ENCODE assay signal across 23 mouse cellular contexts in genomic region chr11:90855324-90855723, GRCm38 (mm10).
A peak's percentile ranks its signal among the peaks of the same experiment; 100 is the strongest.
DNase-seq lines count a peak whose midpoint lies in the region; ATAC-seq and TF ChIP-seq lines count a peak whose summit lies in the region.
"Had no signal": no experiment of that assay in that cellular context is flagged by ENCODE, and none has a peak within 500 bp of the region (broad histone marks: within the 10 kb centered on the region; RNA-seq: fewer than 3 reads in every experiment).

No protein-coding gene starts in this region.

- no peaks in the 10 kb centered on the region for H3K27me3 ChIP-seq in forebrain, postnatal 0 days (ENCODE audit: insufficient read depth, low read length)
- H3K27me3 ChIP-seq in forebrain, embryonic 11.5 days (ENCODE audit: control insufficient read depth, insufficient read depth, low read length): no peaks in the 10 kb centered on the region
- no peaks in the 10 kb centered on the region for H3K27me3 ChIP-seq in midbrain, embryonic 12.5 days
- no peaks in the 10 kb centered on the region for H3K27me3 ChIP-seq in midbrain, embryonic 10.5 days (ENCODE audit: low read depth, poor library complexity, severe bottlenecking)
- H3K27me3 ChIP-seq in midbrain, postnatal 0 days (ENCODE audit: insufficient read depth, low read length): no peaks in the 10 kb centered on the region
- no peaks in the 10 kb centered on the region for H3K27me3 ChIP-seq in midbrain, embryonic 11.5 days (ENCODE audit: control insufficient read depth, insufficient read depth, low read length)
- H3K27me3 ChIP-seq: forebrain, embryonic 12.5 days; heart, embryonic 13.5 days; hindbrain, embryonic 12.5 days had no signal

- H3K4me2 ChIP-seq in forebrain, postnatal 0 days (ENCODE audit: low read depth): no peak overlapping the region
- H3K4me2 ChIP-seq in forebrain, embryonic 11.5 days (ENCODE audit: low read depth, low read length, severe bottlenecking): no peak overlapping the region
- no peak overlapping the region for H3K4me2 ChIP-seq in midbrain, embryonic 12.5 days (replicated peaks)
- no peak overlapping the region for H3K4me2 ChIP-seq in midbrain, postnatal 0 days (ENCODE audit: low read depth, low read length, poor library complexity, severe bottlenecking)
- no peak overlapping the region for H3K4me2 ChIP-seq in midbrain, embryonic 11.5 days
- H3K4me2 ChIP-seq: forebrain, embryonic 12.5 days; heart, embryonic 13.5 days; hindbrain, embryonic 12.5 days had no signal

- H3K4me3 ChIP-seq in forebrain, postnatal 0 days (ENCODE audit: low read depth, low read length): no peak overlapping the region
- no peak overlapping the region for H3K4me3 ChIP-seq in forebrain, embryonic 11.5 days (ENCODE audit: low read depth, low read length)
- H3K4me3 ChIP-seq in midbrain, embryonic 12.5 days: no peak overlapping the region
- no peak overlapping the region for H3K4me3 ChIP-seq in midbrain, embryonic 10.5 days
- H3K4me3 ChIP-seq in midbrain, postnatal 0 days (ENCODE audit: low read depth, low read length): no peak overlapping the region
- H3K4me3 ChIP-seq in midbrain, embryonic 11.5 days (ENCODE audit: low read depth, low read length): no peak overlapping the region
- H3K4me3 ChIP-seq: forebrain, embryonic 12.5 days; heart, adult 2 months; heart, embryonic 10.5 days; heart, embryonic 13.5 days; hindbrain, embryonic 12.5 days had no signal

- no peak for TF ChIP-seq CTCF in forebrain, postnatal 0 days (IDR thresholded peaks at IDR 0.05; ENCODE audit: low read depth)
- TF ChIP-seq CTCF in midbrain, postnatal 0 days (IDR thresholded peaks at IDR 0.05): no peak

- no peaks in the 10 kb centered on the region for H3K9me3 ChIP-seq in forebrain, postnatal 0 days (ENCODE audit: low read length)
- no peaks in the 10 kb centered on the region for H3K9me3 ChIP-seq in forebrain, embryonic 11.5 days (ENCODE audit: control insufficient read depth, low read length)
- no peaks in the 10 kb centered on the region for H3K9me3 ChIP-seq in midbrain, embryonic 12.5 days
- H3K9me3 ChIP-seq in midbrain, embryonic 10.5 days (replicated peaks): no peaks in the 10 kb centered on the region
- no peaks in the 10 kb centered on the region for H3K9me3 ChIP-seq in midbrain, postnatal 0 days (ENCODE audit: low read length)
- no peaks in the 10 kb centered on the region for H3K9me3 ChIP-seq in midbrain, embryonic 11.5 days (ENCODE audit: control insufficient read depth, low read length)
- H3K9me3 ChIP-seq: forebrain, embryonic 12.5 days; heart, embryonic 10.5 days; heart, embryonic 13.5 days; hindbrain, embryonic 12.5 days had no signal

- H3K9ac ChIP-seq in forebrain, postnatal 0 days: no peak overlapping the region
- H3K9ac ChIP-seq in forebrain, embryonic 11.5 days (ENCODE audit: low read length): no peak overlapping the region
- no peak overlapping the region for H3K9ac ChIP-seq in midbrain, embryonic 12.5 days (replicated peaks)
- H3K9ac ChIP-seq in midbrain, postnatal 0 days (replicated peaks; ENCODE audit: low read length, poor library complexity, severe bottlenecking): no peak overlapping the region
- no peak overlapping the region for H3K9ac ChIP-seq in midbrain, embryonic 11.5 days (ENCODE audit: low read length)
- H3K9ac ChIP-seq: forebrain, embryonic 12.5 days; heart, embryonic 13.5 days; hindbrain, embryonic 12.5 days had no signal

- WGBS in forebrain, postnatal 0 days: 17% methylated on average over 3 of the region's 3 CpGs
- WGBS in forebrain, embryonic 11.5 days: 60% methylated on average over 3 of the region's 3 CpGs
- WGBS in midbrain, embryonic 12.5 days: 31% methylated on average over 3 of the region's 3 CpGs
- WGBS in midbrain, embryonic 10.5 days: 44% methylated on average over 3 of the region's 3 CpGs
- 16% methylated on average over 3 of the region's 3 CpGs for WGBS in midbrain, postnatal 0 days
- 36% methylated on average over 3 of the region's 3 CpGs for WGBS in midbrain, embryonic 11.5 days

- peak; percentile 20 for DNase-seq in forebrain, postnatal 0 days
- no peak for DNase-seq in forebrain, embryonic 11.5 days (ENCODE audit: low spot score)
- DNase-seq in midbrain, embryonic 10.5 days (ENCODE audit: low spot score): no peak
- DNase-seq in midbrain, postnatal 0 days (ENCODE audit: low spot score): peak; percentile 50
- DNase-seq in midbrain, embryonic 11.5 days (ENCODE audit: low spot score, missing footprints): no peak
- no peak for DNase-seq in B cell, adult 2 months
- DNase-seq: adrenal gland, adult 8-10 months; adrenal gland, postnatal 25 days; cerebellum, adult 18-20 months; cerebellum, adult 9-10 months; cerebellum, postnatal 14 days; gastrocnemius, postnatal 10 days; gastrocnemius, postnatal 36 days; heart, adult 2 months; heart, postnatal 14 days; heart, postnatal 4 days had no signal

- no peaks in the 10 kb centered on the region for H3K36me3 ChIP-seq in forebrain, postnatal 0 days (ENCODE audit: insufficient read depth)
- no peaks in the 10 kb centered on the region for H3K36me3 ChIP-seq in forebrain, embryonic 11.5 days (ENCODE audit: control insufficient read depth, insufficient read depth, low read length)
- H3K36me3 ChIP-seq in midbrain, embryonic 12.5 days: no peaks in the 10 kb centered on the region
- no peaks in the 10 kb centered on the region for H3K36me3 ChIP-seq in midbrain, embryonic 10.5 days
- no peaks in the 10 kb centered on the region for H3K36me3 ChIP-seq in midbrain, postnatal 0 days (ENCODE audit: insufficient read depth, low read length)
- no peaks in the 10 kb centered on the region for H3K36me3 ChIP-seq in midbrain, embryonic 11.5 days (ENCODE audit: control insufficient read depth, insufficient read depth, low read length)
- H3K36me3 ChIP-seq: forebrain, embryonic 12.5 days; heart, embryonic 10.5 days; heart, embryonic 13.5 days; hindbrain, embryonic 12.5 days had no signal

- ATAC-seq in forebrain, postnatal 0 days: peak; percentile 38; the same call in 1 of the 2 replicates
- ATAC-seq in forebrain, embryonic 11.5 days (replicated peaks; ENCODE audit: low FRiP score): no peak
- ATAC-seq in midbrain, embryonic 12.5 days (ENCODE audit: low FRiP score, low read depth): 0 out of 2 replicates have a peak, but pooled peaks have one; percentile 49
- no peak for ATAC-seq in midbrain, postnatal 0 days (ENCODE audit: low FRiP score)
- ATAC-seq in midbrain, embryonic 11.5 days (ENCODE audit: low FRiP score): no peak
- ATAC-seq: activated CD4-positive, CD25-positive, alpha-beta regulatory T cell, adult 4 months; intestine, postnatal 0 days had no signal

- no peak overlapping the region for H3K27ac ChIP-seq in forebrain, postnatal 0 days (ENCODE audit: low read depth, low read length)
- no peak overlapping the region for H3K27ac ChIP-seq in forebrain, embryonic 11.5 days (ENCODE audit: low read depth, low read length)
- no peak overlapping the region for H3K27ac ChIP-seq in midbrain, embryonic 12.5 days (replicated peaks)
- H3K27ac ChIP-seq in midbrain, embryonic 10.5 days (replicated peaks): no peak overlapping the region
- H3K27ac ChIP-seq in midbrain, postnatal 0 days (ENCODE audit: low read depth, low read length): no peak overlapping the region
- no peak overlapping the region for H3K27ac ChIP-seq in midbrain, embryonic 11.5 days (ENCODE audit: low read depth, low read length)
- H3K27ac ChIP-seq: forebrain, embryonic 12.5 days; heart, adult 2 months; heart, embryonic 10.5 days; heart, embryonic 13.5 days; hindbrain, embryonic 12.5 days had no signal

- no peaks in the 10 kb centered on the region for H3K4me1 ChIP-seq in forebrain, postnatal 0 days (ENCODE audit: insufficient read depth)
- H3K4me1 ChIP-seq in forebrain, embryonic 11.5 days (replicated peaks; ENCODE audit: control insufficient read depth, insufficient read depth, low read length): no peaks in the 10 kb centered on the region
- 0 out of 2 replicates have a peak, but pooled peaks cover 2% of the 10 kb centered on the region for H3K4me1 ChIP-seq in midbrain, embryonic 12.5 days
- peaks cover 2% of the 10 kb centered on the region; the same call in 1 of the 2 replicates for H3K4me1 ChIP-seq in midbrain, embryonic 10.5 days
- H3K4me1 ChIP-seq in midbrain, postnatal 0 days (ENCODE audit: insufficient read depth, low read length): no peaks in the 10 kb centered on the region
- H3K4me1 ChIP-seq in midbrain, embryonic 11.5 days (ENCODE audit: control insufficient read depth, insufficient read depth, low read length): no peaks in the 10 kb centered on the region
- H3K4me1 ChIP-seq: forebrain, embryonic 12.5 days; heart, embryonic 10.5 days; heart, embryonic 13.5 days; hindbrain, embryonic 12.5 days had no signal

Comparison
In these comparisons a context has a peak if more than half of its experiments do, and no peak if none do; other contexts are left out.
1. ATAC-seq: peak in forebrain, postnatal 0 days (single experiment) and midbrain, embryonic 12.5 days (single experiment); none in forebrain, embryonic 11.5 days (single experiment), midbrain, postnatal 0 days (single experiment) and midbrain, embryonic 11.5 days (single experiment).
2. DNase-seq: peak in forebrain, postnatal 0 days (single experiment) and midbrain, postnatal 0 days (single experiment); none in forebrain, embryonic 11.5 days (single experiment), midbrain, embryonic 10.5 days (single experiment), midbrain, embryonic 11.5 days (single experiment) and B cell, adult 2 months (0 of 2).